Mouse (Mus musculus): ENCODE measurements around the gene Mospd1.
A peak's percentile ranks its signal among the peaks of the same experiment; 100 is the strongest.

Gene Mospd1

GRCm38 (mm10) chrX:53370366-53370740, at the start of gene Mospd1:
Mospd1 (minus strand) TSS chrX:53370502.
- DNase-seq (ENCODE audit: low spot score in 2 of 2): peak; percentile 75 to 86

GRCm38 (mm10) chrX:53386362-53386761, 16.1 kb upstream of the Mospd1 start:
- DNase-seq (ENCODE audit: low spot score in 2 of 2): no peak

- no peak for DNase-seq (ENCODE audit: low spot score in 2 of 2)
These were observed 12.8 kb upstream of the Mospd1 start for GRCm38 (mm10) chrX:53383122-53383521.

GRCm38 (mm10) chrX:53369534-53370365, 552 bp downstream of the Mospd1 start:
- peak in 1 of 2 experiments; percentile 2 for DNase-seq (ENCODE audit: low spot score in 2 of 2)

GRCm38 (mm10) chrX:53364668-53365383, 5.5 kb downstream of the Mospd1 start:
- DNase-seq (ENCODE audit: low spot score in 2 of 2): no peak

GRCm38 (mm10) chrX:53348374-53348773, 21.9 kb downstream of the Mospd1 start:
- DNase-seq (ENCODE audit: low spot score in 2 of 2): no peak

- DNase-seq (ENCODE audit: low spot score in 2 of 2): peak; percentile 27 to 36
These were observed 28.8 kb downstream of the Mospd1 start for GRCm38 (mm10) chrX:53341531-53341930.

GRCm38 (mm10) chrX:53337355-53337754, 32.9 kb downstream of the Mospd1 start:
- DNase-seq (ENCODE audit: low spot score in 2 of 2): no peak

GRCm38 (mm10) chrX:53330396-53330795, 39.9 kb downstream of the Mospd1 start:
- no peak for DNase-seq (ENCODE audit: low spot score in 2 of 2)

GRCm38 (mm10) chrX:53321111-53321510, 49.2 kb downstream of the Mospd1 start:
- DNase-seq (ENCODE audit: low spot score in 2 of 2): no peak

GRCm38 (mm10) chrX:53320564-53320963, 49.7 kb downstream of the Mospd1 start:
- DNase-seq (ENCODE audit: low spot score in 2 of 2): no peak
